Mouse (Mus musculus) lung, postnatal 10 days (tissue): ENCODE measurements around the gene Bcas3.
"Not testable (repeated sequence)": the region's sequence is repeated elsewhere in the genome, so short reads cannot be mapped to it uniquely, and the experiment has no call there.

ENCODE experiments used
- DNase-seq: peaks from one replicate; pipeline ENCODE4 v3.0.0; 2021

The Bcas3 gene

DNA sequence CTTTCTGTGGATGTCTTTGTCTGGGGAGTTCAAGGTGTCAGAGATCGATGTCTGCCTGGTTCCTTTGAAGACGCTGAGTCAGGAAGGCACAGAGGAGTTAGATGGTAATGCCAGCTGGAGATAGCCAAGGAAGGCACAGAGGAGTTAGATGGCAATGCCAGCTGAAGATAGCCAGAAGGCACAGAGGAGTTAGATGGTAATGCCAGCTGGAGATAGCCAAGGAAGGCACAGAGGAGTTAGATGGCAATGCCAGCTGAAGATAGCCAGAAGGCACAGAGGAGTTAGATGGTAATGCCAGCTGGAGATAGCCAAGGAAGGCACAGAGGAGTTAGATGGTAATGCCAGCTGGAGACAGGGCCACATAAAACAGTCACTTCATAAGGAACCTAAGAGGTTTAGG, 363.8 kb downstream of the Bcas3 start:
- DNase-seq, result not testable (repeated sequence)

DNA sequence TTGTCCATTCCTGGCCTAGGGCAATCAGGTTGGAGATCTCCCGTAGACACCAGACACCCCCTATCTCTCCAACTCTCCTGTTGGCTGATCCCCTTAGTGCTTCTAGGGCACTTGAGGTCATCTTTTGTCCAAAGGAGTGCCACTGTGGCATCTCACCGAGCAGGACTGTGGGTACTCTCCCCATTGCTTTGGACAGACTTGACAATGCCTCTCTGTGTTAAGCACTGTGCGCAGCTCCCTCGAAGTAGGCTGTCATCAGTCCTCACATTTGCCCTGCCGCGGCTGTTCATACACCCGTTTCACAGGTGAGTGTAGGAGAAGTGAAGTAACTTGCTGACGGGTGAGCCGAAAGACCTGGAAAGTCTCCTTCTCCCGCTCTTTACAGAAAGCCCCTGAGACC, 366.1 kb downstream of the Bcas3 start:
- no peak for DNase-seq

DNA sequence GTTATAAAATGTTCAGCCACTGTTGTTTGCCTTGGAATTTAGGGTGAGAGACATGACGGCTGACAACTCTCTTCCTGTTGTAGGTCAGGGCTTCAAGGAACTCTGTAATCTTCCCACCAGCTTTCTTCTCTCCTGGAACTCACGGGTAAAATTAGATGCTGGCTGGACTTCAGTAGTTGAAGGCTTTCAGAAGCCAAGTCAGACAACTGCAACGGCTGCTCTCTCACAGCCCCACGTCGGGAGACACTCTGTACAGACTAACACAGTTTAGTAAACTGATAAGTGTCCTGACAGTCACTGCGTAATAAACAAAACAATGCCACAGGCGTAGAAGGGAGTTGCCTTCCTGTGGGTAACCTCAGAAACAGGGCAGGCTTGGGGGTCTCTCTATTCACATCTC, 366.8 kb downstream of the Bcas3 start:
- DNase-seq, result peak; percentile 79

DNA sequence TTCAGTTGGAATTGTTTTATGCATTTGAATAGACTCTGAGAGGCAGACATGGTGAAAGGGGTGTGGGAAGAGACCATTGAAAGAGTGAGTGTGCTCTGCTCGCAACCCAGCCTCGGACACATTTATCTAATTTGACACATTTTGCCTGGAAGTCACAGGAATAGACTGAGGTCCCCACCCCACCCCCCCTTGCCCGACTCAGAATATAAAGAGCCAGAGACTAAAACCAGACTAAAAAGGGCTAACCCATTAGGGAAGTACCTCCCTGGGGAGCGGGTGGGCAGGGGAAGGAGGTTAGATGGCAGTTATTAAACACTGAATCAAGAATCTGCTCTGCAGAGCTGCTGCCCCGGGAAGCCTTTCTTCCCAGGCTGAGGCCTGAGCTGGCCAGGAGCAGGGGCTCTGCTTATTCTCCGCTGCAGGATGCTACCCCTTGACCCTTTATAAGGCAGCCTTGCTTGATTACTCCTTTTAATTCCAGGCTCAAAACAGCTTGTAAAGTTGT, 367.4 kb downstream of the Bcas3 start:
- DNase-seq, result peak; percentile 36

DNA sequence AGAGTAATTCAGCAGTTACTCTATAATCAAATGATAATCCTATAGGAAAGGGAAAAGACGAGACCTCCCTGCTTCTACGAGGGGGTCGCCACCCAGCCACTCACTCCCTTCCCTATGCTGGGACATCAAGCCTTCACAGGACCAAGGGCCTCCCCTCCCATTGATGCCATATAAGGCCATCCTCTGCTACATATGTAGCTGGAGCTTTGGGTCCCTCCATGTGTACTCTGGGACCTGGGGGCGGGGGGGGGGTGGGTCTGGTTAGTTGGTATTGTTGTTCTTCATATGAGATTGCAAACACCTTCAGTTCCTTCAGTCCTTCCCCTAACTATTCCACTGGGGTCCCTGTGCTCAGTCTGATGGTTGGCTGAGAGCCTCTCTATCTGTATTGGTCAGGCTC, 369.0 kb downstream of the Bcas3 start:
- no peak for DNase-seq

DNA sequence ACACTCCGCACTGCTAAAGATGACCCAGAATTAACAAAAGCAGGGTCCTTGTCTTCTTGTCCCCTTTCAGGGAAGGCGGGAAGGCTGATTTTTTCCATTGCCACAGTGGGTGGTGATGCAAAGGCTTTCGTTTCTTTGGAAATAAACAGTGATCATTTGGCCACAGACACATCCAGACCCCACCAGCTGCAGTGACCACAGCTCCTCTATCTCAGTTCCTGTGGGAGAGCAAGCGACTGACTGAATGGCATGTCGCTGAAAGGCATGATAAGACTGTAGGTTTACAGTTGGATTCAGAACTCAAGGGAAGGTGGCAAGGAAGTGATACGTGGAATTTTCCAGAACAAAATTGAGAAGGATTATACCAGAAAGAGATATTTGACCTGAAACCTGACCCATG, 371.2 kb downstream of the Bcas3 start:
- peak; percentile 76 for DNase-seq

DNA sequence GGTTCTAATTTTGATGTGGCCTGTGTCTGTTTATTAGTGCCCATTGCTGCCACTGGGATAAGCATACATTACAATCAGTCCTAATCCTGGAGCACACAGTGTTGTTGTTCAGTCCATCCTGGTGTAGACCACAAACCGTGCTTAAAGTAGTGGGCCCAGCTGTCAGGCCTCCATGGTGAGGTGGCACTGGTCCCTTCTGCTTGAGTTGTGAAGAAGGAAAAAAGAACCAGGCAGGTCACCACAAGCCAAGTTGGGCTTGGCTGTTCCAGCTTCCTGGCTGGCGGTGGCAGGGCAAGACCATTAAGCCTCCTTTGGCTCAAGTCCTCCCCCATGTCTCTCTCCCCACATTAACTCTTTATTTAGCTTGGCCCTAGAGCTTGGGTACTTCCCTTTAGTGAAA, 376.8 kb downstream of the Bcas3 start:
- DNase-seq, result no peak

DNA sequence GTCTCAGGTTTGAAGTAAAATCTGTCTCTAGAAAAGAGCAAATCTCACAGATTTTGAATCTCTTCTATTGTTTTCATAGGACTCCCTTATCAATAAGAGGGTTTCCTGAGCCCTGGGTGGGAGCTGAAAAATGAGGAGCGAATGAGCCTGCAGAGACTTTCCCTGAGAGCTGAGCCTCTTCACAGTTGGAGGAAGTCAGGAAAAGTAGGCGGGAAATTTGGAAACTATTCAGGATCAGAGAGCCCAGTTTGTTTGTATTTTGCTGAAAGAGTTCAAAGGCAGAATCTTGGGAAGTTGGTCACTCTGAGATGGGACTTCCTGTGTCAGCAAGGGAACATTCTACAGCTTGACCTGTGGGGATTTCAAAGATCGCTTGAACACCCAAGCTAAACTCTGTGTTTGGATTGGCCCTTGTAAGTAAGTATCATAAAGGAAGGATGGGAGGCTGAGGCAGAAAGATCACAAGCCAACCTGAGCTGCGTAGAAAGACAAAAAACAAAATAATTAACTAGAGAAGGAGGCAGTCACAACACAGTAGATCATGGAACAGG, 379.6 kb downstream of the Bcas3 start:
- peak; percentile 82 for DNase-seq

DNA sequence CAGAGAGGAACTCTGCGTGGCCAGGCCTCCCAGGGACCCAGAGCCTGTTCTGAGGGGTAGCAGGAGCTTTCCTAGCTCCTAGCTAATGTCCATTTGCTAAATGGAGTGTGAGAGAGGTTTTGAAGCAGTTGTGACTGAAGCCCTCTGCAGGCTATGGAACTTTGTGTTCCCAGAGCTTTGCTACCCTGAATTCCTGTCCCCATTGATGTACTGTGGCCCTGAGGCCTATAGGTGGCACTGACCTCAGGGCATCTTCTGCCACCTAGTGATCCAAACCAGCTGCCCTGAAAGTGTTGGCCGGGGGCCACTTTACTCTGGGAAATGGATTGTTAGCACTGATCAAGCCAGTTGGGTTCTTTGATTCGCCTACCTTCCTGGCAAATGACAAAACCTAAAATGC, 380.6 kb downstream of the Bcas3 start:
- DNase-seq, result peak; percentile 85

DNA sequence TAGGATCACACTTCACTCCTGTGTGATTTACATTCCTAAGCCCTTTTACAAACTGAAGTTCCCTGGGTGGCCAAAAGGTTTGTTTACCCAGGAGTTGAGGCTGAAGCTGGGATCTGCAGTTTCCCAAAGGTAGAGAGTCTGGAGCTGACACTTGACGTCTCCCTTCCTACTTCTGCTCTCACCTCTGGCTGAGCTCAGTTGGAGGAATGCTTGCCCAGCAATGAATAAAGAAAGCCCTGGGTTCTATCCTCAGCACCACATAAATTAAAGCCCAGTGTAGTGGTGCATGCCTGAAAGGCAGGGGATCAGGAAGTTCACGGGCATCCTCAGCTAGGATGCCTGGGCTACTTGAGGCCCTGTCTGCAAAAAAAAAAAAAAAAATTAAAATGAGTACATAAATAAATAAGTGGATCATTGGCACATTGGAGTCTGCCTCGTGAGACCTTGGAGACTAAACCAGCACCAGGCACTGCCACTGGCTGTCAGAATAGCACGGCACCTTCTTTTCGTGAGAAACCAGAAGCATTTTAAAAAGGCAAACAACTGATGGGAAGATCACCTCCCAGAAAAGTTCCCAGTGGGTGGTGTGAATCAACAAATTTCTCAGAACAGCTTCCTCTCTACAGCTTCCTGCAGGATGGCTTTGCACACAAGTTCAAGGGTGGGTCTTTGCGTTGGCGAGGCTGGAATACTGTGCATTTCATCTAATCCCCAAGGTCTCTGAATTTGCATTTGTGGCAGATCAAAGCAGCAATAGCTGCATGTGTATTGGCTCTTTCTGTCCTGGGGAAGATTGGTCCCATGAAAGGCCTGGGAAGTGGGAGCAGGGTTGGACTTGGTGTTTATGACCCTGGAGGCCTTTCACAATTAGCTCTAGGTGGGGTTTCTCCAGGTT, 381.6 kb downstream of the Bcas3 start:
- no peak for DNase-seq

DNA sequence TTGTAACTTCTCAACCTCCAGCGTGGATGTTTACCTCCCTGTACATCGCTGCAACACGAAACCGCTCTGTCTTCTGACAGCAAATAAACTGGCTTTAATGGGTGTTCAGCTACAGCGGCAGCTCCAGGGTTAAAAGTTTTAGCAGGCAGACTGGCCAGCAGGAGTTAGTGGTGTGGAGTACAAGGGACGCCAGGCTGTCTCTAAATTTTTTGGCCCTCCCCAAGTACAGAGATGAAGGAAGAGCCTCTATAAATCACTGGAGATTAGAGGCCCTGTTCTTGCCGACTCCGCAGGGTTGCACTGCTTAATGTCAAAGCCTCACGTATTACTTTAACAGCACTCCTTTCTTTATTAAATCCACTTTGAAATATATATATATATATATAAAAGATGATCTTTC, 384.3 kb downstream of the Bcas3 start:
- no peak for DNase-seq

DNA sequence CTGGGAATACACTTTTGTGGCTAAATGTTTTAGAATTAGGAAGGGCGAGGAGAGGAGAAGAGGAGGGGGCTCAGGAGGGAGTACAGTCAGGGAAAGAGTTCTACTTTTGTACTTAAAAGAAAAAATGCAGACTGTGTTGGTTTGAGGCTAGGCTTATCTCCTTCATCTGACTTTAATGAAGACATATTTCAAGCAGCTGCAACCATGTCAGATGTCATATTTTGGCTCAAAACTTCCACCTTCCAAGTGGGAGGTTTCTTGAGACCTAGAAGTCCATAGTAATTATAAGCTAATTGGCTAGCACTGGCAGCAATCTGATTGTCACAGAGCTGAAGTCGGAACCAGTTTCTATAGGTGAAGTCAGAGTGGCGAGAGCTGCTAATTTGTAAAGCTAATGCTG, 384.9 kb downstream of the Bcas3 start:
- no peak for DNase-seq

DNA sequence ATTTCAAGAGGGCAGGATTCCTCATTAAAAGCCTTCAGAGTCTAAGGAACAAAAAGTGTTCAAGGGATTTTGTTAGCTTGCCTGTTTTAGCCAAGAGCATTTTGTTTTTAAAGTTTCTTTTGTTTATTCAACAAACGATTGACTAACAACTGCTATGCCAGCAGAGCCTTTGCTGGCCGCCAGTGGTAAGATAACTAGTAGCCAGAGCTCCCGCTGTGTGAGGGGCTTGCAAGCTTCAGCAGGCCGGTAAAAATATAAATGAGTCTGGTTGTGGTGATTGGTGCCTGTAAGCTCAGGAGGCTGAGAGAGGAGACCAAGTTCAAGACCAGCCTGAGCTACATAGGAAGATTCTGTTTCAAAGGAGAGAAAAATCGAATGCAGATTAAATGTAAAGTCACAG, 385.6 kb downstream of the Bcas3 start:
- DNase-seq, result no peak

DNA sequence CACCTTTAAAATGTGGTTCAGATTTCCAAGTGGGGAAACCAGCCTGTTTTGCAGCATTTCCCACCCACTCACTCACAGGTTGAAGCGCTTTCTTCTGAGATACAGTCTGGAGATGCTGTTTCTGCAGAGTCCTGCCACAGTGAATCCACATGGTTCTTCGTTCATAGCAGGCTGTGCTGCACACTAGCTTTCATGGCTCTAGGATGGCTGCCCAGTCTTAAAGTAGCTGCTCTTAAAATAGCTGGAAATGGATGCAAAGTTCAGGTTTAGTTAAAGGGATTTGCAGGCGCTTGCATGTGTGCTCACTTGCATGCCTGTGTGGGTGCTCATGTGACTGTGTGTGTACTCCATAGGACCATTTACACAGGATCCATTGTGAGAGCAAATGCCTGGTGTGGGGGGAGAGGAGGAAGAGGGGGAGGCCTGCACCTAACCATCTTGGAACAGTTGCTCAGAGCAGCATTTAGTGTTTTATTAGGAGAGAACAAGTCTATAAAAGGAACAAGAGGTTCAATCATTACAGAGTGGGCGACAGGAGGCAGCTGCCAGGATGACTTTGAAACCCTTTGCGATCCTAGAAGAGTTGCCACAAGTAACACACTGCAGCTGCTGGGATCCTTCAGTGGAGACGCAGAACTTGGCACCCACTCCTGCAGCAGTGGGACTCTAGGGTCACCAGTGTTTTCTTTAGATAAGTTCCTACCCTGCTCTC, 386.5 kb downstream of the Bcas3 start:
- peak; percentile 81 for DNase-seq

DNA sequence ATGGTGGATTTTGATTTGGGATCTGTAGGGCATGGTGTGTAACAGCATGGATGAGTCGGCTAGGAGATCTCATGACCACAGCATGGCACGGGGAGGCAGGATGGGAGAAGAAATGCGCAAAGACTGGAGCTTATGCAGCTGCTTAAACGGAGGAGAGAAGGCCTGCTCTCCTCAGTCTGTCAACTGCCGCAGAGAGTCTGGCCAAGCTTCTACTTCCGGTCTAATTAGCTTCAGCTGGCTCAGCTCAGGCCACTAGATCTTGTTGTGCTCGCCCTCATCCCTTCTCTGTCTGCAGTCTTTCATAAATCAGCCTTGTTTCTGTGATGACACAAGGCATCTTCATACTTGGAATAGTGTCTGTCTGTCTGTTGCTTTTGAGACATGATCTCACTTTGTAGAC, 393.4 kb downstream of the Bcas3 start:
- peak; percentile 45 for DNase-seq

DNA sequence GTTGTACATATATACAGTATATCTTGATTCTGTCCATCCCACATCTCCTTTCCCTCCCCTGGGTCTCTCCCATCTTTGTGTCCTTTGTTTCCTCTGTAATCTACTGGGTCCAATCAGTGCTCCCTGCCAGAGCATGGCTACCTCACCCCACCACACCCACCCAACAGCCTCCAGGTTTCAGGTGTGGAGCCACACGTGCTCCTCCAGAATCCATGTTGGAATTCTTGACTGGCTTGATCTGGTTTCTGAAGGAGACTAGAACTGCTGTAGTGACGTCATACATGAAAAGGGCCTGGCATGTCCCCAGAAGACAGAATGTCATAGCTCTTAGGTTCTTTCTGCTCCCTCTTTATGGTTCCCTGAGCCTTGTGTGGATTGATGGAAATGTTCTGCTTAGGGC, 395.9 kb downstream of the Bcas3 start:
- no peak for DNase-seq

DNA sequence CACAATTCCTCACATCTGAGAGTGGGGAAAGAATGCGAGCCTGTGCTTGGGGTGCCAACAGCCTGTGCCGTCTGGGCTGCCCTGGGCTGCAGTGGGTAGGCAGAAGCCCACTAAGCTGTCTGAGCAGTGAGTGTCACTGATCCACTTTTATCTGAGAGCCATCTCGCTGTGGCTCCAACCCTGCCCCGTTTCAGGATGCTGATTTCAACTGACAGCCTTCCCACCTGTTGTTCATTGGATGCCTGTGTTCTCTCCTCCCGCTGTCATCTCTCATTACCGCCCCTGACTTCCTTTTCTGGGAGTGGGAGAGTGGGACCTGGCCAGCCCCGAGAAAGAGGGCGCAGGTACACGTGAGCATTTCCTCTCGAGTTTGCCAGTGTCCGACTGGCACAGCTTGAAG, 398.2 kb downstream of the Bcas3 start:
- DNase-seq, result no peak

DNA sequence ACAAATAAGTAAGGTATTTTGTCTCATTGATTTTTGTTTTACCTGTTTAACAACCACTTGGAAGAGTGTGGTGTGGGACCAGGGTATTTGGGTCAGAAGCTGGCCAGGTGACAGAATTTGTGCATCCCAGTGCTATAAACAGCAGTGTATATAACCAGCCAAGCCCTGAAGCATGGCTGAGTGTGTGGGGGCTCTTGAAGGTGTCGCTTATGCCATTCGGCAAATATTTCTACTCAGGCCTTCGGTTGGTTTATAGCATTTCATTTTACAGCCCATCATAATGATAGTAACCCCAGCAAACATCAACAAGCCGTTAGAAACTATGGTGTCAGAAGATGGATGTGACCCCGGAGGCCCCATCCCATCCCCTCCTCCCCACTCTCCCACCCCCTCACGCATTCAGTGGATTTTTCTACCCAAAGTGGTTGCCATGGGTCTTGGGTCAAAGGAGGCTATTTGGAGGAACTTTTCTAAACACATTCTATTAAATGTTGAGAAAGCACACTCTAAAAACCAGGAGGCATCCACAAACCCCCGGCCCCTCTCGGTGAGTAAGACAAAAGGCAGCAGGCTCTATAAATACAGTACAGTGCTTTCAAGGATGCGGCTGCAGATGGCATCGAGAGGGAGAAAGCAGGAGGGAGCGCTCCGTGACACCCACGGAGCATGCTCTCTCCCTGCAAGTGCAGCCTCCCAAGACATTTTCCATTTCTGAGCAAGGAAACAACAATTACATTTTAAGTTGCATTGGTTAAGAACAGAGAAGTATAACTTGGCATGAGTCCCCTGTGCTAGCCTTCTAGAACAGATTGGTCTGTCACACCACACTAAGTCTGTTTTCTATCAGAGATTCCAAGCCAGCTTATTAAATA, 401.9 kb downstream of the Bcas3 start:
- peak; percentile 81 for DNase-seq

DNA sequence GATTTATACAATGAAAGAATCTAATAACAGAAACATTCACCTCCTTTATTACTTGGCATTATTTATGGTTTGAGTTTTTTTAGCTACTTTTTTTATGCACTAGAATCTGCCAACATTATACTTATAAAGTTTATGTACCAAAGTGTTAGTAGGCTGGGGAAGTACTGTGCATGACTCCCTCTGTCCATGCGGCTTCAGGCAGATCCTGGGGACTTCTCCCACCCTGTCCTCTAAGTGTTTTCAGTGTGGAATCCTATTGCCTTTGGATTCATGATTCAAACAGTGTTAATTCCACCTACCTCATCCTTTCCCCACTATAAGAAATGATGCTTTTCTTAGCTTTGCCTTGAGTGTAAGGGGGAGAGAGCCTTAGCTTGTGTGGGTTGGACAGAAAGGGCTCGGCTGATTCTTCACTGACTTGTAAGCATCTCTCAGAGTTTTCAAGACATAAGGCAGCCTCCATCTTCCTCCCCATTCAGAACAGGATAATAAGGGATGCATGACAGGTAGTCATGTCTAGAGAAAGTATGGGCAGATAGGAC, 402.6 kb downstream of the Bcas3 start:
- DNase-seq, result no peak

DNA sequence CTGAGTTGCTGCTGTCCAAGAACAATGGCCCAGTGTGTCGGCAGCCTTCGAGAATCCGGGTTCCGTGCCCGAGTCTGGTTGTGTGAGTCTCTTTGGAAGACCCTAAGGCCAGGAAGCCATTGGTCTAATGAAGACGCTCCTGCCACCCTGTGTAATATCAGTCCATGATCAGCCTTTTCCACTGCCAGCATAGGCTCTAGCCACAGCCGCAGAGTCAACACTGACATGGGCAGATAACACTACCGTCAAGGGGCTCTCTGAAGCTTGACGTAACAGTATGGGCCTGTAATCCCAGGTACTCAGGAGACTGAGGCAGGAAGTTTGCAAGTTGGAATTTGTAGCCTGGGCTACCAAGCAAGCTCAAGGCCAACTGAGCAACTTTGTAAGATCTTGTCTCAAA, 405.9 kb downstream of the Bcas3 start:
- DNase-seq, result no peak

DNA sequence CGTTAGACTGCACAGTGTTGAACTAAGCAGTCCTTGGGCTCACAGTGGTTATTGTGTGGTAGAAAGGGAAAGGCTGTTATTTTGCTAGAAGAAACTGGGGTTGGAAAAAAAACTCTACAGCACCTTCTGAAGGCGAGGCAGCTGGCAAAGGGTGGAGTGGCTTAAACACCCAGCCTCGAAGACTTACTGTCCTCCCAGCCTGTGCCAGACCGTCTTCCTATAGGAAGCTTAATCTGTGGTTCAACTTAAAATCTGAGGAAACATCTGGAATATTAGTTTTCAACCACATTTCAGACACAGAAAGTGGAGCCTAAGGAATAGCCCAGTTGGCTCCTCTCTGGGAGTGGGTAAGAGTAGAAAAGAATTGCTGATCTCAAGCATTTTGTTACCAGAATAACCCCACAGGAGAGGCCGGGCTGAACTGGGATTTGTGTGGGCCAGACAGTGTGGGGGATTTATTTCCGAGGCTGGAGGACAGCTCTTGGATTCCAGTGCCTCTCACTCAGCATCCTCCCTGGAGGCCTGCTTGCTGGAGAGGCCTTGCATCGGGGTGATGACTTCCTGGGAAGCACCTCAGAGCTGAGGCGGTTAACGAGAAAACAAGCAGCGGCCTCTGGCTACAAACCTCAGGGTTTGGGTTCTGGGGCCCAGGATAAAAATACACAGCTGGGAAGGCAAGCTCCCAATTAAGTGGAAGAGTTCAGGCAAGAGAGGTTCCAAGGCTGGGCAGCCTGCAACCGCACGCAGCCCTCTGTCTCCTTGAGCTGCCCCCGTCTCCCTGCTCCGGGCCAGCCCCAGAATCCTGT, 406.9 kb downstream of the Bcas3 start:
- no peak for DNase-seq
